Mouse (Mus musculus) heart, embryonic 15.5 days (tissue): ENCODE results near the gene Secisbp2l. TPM values are rescaled to one million over a fixed set of nuclear protein-coding genes. Genes with fewer than 3 reads are reported as not detected.

Experiments used
- ATAC-seq: fragments of 200-750 bp; cut with Nextera tagmentation; replicated peaks from 2 replicates; pipeline ENCODE4 v1.8.0; 2017; ENCODE audit warnings: low read depth, moderate TSS enrichment; ENCODE audit not compliant: insufficient number of reproducible peaks, insufficient read depth, low FRiP score
- H3K27ac ChIP-seq: fragments of 300-500 bp; sonication (generic); 2 replicates; pipeline ENCODE4 v1.5.1; 2015; ENCODE audit warnings: mild to moderate bottlenecking, inconsistent platforms
- H3K27me3 ChIP-seq: fragments of 300-500 bp; sonication (generic); 2 replicates; pipeline ENCODE4 v1.6.1; 2015; ENCODE audit warnings: inconsistent platforms
- H3K36me3 ChIP-seq: fragments of 300-500 bp; sonication (generic); 2 replicates; pipeline ENCODE4 v1.6.1; 2015; ENCODE audit warnings: mild to moderate bottlenecking, inconsistent platforms
- H3K4me1 ChIP-seq: fragments of 300-500 bp; sonication (generic); replicated peaks from 2 replicates; pipeline ENCODE4 v1.6.1; 2015; ENCODE audit warnings: inconsistent platforms
- H3K4me2 ChIP-seq: fragments of 300-500 bp; sonication (generic); 2 replicates; pipeline ENCODE4 v1.6.1; 2015; ENCODE audit warnings: inconsistent platforms, mild to moderate bottlenecking, moderate library complexity
- H3K4me3 ChIP-seq: fragments of 300-500 bp; sonication (generic); 2 replicates; pipeline ENCODE4 v1.5.1; 2015; ENCODE audit warnings: mild to moderate bottlenecking, inconsistent platforms
- H3K9ac ChIP-seq: fragments of 300-500 bp; sonication (generic); 2 replicates; pipeline ENCODE4 v1.6.1; 2015; ENCODE audit warnings: mild to moderate bottlenecking, inconsistent platforms
- H3K9me3 ChIP-seq: fragments of 300-500 bp; sonication (generic); replicated peaks from 2 replicates; pipeline ENCODE4 v1.6.1; 2016; ENCODE audit warnings: inconsistent platforms
- WGBS: fragments of 180-500 bp; shearing (Covaris S2); methylation state at CpG from one replicate; pipeline ENCODE4 v1.1.7; 2015; ENCODE audit warnings: mixed read lengths; 5-methylcytosine and 5-hydroxymethylcytosine counted together
- polyA plus RNA-seq: library from polyadenylated mRNA; unstranded; fragments of >200 nt; fragmentation: Nextera tagmentation; extraction: Ambion mirVana; gene quantifications from 2 replicates; pipeline ENCODE4 v1.2.1, GENCODE M21; 2015

Secisbp2l gene
- polyA plus RNA-seq, 1 experiment from 2014 or later: 11.3 TPM

DNA sequence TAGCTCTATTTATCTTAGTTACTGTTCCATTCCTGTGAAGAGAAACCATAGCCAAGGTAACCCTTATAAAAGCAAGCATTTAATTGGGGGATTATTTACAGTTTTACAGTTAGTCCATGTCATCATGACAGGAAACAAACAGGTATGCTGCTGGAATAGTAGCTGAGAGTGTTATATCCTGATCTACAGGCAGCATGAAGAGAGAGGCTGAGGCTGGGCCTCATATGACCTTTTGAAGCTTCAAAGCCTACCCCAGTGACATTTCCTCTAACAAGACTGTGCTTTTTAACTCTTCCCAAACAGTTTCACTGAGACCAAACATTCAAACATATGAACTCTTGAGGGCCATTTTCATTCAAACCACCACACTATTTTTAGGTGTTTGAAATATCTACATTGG is 15.2 kb upstream of the Secisbp2l start:
- no peak overlapping the region for H3K9ac ChIP-seq
- H3K27me3 ChIP-seq: no peaks in the 10 kb centered on the region
- H3K9me3 ChIP-seq: no peaks in the 10 kb centered on the region
- no peak overlapping the region for H3K4me2 ChIP-seq
- no peak for ATAC-seq
- H3K4me1 ChIP-seq: 0 out of 2 replicates have a peak, but pooled peaks cover 3% of the 10 kb centered on the region
- H3K36me3 ChIP-seq: no peaks in the 10 kb centered on the region
- H3K27ac ChIP-seq: no peak overlapping the region
- no peak overlapping the region for H3K4me3 ChIP-seq

DNA sequence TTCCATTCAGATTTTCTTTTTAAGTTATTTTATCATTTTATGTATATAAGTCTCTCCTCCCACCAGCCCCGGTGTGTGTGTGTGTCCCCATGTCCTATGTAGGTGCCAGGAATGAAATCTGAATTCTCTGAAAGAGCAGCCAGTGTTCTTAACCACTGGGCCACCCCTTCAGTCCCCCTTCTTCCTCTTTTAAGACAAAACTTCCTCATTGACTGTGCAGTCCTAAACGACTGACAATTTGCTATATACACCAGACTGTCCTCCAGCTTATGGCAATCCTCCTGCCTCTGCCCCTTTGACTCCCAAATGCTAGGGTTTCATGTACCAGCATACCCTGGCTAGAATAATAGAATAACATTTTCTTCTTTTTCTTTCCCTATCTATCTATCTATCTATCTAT is 12.4 kb upstream of the Secisbp2l start:
- 72% methylated on average over 2 of the region's 2 CpGs for WGBS
- no peak for ATAC-seq
- Histone ChIP-seq H3K9me3 (no peaks in the 10 kb centered on the region), H3K4me2 (no peak overlapping the region), H3K27me3 (no peaks in the 10 kb centered on the region), H3K27ac (no peak overlapping the region), H3K36me3 (no peaks in the 10 kb centered on the region), H3K9ac (no peak overlapping the region), H3K4me1 (no peaks in the 10 kb centered on the region), H3K4me3 (no peak overlapping the region)

DNA sequence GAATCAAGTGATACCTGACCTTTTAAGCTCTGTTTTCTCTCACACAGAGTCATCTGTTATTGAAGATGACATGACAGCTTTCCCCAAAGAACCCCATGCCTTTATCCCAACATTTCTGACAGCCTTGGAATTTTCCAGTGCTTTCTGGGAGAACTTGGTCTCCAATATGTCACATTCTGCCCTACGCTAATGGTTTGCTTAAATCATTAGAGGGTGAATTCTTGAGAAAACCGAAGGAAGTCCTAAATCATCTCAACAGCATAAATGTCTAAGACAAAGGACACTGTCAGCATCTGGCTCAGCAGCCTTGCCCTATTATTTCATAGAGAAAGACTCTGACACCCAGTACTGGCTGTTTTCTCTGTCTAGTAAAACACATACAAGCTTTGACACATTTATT is 11.5 kb upstream of the Secisbp2l start:
- no peak for ATAC-seq
- Histone ChIP-seq H3K27me3 (no peaks in the 10 kb centered on the region), H3K27ac (no peak overlapping the region), H3K4me2 (no peak overlapping the region), H3K9me3 (no peaks in the 10 kb centered on the region), H3K4me3 (no peak overlapping the region), H3K9ac (no peak overlapping the region), H3K4me1 (no peaks in the 10 kb centered on the region), H3K36me3 (no peaks in the 10 kb centered on the region)
- 74% methylated on average over 2 of the region's 2 CpGs for whole genome bisulfite sequencing

DNA sequence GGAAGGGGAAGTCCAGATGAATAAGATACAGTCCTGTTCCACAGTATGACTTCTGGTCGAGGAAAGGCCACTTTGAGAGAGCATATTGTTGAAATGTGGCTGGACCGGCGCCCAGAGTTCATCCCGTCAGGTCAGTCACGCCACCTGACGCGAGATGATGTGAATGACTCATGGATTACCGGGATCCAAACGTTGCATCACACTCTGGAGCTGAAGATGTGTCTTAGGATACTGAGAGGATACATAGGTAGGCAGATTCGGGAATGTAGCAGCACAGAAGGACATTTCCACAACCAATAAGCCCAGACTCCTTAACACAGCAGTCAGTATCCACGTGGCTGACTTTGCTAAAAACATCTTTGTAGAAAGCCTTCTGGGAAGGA is 10.2 kb upstream of the Secisbp2l start:
- no peak overlapping the region for H3K4me3 ChIP-seq
- no peak overlapping the region for H3K4me2 ChIP-seq
- no peak overlapping the region for H3K27ac ChIP-seq
- H3K9me3 ChIP-seq: no peaks in the 10 kb centered on the region
- H3K27me3 ChIP-seq: no peaks in the 10 kb centered on the region
- H3K9ac ChIP-seq: no peak overlapping the region
- peaks cover 6% of the 10 kb centered on the region for H3K4me1 ChIP-seq
- no peak for ATAC-seq
- no peaks in the 10 kb centered on the region for H3K36me3 ChIP-seq
- 59% methylated on average over 11 of the region's 11 CpGs for WGBS

DNA sequence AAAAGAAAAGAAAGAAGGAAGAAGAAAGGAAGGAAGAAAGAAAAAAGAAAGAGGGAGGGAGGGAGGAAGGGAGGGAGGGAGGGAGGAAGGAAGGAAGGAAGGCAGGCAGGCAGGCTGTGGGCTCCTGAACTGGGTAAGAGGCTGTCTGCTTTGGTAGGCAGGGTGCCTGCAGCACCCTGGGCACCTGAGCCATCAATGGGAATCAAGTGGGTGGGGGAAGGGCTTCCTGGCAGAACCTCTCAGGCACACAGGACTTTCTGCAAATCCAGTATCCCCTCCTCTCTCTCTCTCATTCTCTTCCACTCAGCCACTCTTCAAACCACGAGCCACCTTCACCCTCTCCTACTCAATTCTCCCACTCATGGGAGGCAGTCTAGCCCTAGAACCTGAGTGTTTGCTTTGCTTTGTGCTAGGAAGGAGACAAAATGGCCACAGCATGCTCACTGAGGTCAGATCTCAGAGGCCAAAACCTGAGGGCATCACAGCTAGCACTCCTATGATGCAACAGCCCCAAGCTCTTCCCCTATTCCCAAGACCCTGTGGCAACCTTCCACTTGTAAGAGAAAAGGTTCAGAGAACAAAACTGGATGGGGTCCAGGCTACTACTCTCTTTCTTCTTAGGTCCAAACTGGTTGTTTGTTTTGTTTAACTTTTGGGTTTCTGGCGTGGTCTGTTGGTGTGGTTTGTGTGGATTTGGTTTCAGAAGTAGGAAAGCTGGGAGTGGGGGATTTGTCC is 9.6 kb upstream of the Secisbp2l start:
- Histone ChIP-seq H3K36me3 (no peaks in the 10 kb centered on the region), H3K27me3 (no peaks in the 10 kb centered on the region), H3K4me1 (peaks cover 6% of the 10 kb centered on the region), H3K4me2 (no peak overlapping the region), H3K27ac (no peak overlapping the region), H3K9me3 (no peaks in the 10 kb centered on the region), H3K9ac (no peak overlapping the region), H3K4me3 (no peak overlapping the region)
- ATAC-seq: no peak
- 59% methylated on average over 2 of the region's 2 CpGs for WGBS

DNA sequence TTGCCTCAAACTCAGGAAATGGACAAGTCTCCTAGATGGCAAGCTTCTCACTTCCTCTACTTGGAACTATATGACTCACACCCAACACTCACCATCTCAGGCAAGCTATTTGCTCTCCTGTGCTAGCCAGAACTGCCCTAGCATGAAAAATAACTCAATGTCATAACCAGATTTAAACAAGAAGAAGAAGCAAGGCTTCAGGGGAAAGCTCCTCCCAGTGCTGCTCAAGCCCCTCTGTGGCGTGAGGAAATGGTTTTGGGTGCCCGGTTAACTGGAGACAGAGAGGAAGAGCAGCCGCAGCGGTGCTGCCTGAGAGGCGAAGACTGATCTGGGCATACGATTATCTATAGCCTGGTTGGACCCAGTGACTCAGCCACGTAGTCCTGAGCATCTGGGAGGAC is 8.8 kb upstream of the Secisbp2l start:
- 58% methylated on average over 7 of the region's 7 CpGs for WGBS
- Histone ChIP-seq H3K9me3 (no peaks in the 10 kb centered on the region), H3K9ac (no peak overlapping the region), H3K36me3 (no peaks in the 10 kb centered on the region), H3K4me1 (peaks cover 6% of the 10 kb centered on the region), H3K4me2 (no peak overlapping the region), H3K27me3 (no peaks in the 10 kb centered on the region), H3K4me3 (no peak overlapping the region), H3K27ac (no peak overlapping the region)
- ATAC-seq: no peak

DNA sequence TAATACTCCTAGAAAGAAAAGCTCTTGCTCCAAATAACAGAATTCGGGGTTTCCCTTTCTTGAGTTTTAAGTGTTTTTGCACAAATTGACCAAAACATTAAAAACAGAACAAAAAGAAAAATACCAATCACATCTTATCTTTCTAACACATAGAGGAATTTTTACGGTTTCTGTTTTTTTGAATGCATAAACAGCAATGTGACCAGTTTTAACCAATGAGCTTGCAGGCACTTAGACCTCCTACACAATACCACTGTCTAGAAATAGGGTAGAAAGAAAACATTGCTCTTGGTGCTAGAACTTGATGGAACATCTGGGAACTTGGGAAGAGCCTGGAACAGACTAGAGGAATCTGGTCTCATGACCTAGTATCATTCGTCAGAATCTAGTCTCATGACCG is 7.6 kb upstream of the Secisbp2l start:
- H3K27ac ChIP-seq: no peak overlapping the region
- WGBS: 86% methylated on average over 4 of the region's 4 CpGs
- peaks cover 6% of the 10 kb centered on the region for H3K4me1 ChIP-seq
- no peaks in the 10 kb centered on the region for H3K36me3 ChIP-seq
- H3K27me3 ChIP-seq: no peaks in the 10 kb centered on the region
- no peak for ATAC-seq
- H3K4me2 ChIP-seq: no peak overlapping the region
- H3K9me3 ChIP-seq: no peaks in the 10 kb centered on the region
- H3K4me3 ChIP-seq: no peak overlapping the region
- H3K9ac ChIP-seq: no peak overlapping the region

DNA sequence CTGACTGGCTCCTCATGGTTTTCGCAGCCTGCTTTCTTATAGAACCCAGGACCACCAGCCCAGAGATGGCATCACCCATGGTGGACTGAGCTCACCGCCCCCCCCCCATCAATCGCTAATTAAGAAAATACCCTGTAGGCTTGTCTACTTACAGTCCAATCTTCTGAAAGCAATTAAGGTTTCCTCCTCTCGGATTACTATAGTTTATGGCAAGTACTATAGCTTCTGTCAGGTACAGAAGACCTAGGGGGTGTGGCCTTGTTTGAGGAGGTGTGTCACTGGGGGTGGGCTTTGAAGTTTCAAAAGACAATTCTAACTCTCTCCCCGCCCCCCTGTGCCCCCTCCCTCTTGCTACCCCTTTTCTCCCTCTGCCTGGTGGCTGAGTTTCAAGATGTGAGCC is 6.6 kb upstream of the Secisbp2l start:
- no peak overlapping the region for H3K9ac ChIP-seq
- no peak overlapping the region for H3K4me3 ChIP-seq

DNA sequence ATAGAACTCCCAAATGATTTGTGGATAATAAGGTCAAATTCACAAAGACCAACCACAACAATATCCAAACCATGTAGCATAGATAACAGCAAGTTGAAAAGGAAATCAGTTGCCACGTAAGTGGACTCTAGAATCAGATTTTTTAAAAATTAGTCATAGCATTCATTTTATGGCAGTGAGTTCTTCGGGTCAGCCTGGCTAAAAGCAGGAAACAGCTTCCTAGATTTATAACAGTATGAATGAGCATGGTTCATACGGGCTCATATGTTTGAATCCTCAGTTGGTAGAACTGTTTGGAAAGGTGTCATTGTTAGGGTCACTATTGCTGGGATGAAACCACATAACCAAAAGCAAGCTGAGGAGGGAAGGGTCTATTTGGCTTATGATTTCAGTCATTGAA is 6.1 kb upstream of the Secisbp2l start:
- no peak overlapping the region for H3K9ac ChIP-seq
- no peak overlapping the region for H3K4me2 ChIP-seq
- peaks cover 6% of the 10 kb centered on the region for H3K4me1 ChIP-seq
- WGBS: 63% methylated on average over 3 of the region's 3 CpGs
- no peaks in the 10 kb centered on the region for H3K36me3 ChIP-seq
- H3K4me3 ChIP-seq: no peak overlapping the region
- no peaks in the 10 kb centered on the region for H3K27me3 ChIP-seq
- no peak for ATAC-seq
- no peak overlapping the region for H3K27ac ChIP-seq
- no peaks in the 10 kb centered on the region for H3K9me3 ChIP-seq

More for the DNA sequence above, 6.6 kb upstream of the Secisbp2l start:
- Histone ChIP-seq H3K4me1 (peaks cover 6% of the 10 kb centered on the region), H3K27me3 (no peaks in the 10 kb centered on the region), H3K4me2 (no peak overlapping the region), H3K9me3 (no peaks in the 10 kb centered on the region), H3K36me3 (no peaks in the 10 kb centered on the region), H3K27ac (no peak overlapping the region)
- 77% methylated on average over 5 of the region's 5 CpGs for WGBS
- ATAC-seq: no peak

DNA sequence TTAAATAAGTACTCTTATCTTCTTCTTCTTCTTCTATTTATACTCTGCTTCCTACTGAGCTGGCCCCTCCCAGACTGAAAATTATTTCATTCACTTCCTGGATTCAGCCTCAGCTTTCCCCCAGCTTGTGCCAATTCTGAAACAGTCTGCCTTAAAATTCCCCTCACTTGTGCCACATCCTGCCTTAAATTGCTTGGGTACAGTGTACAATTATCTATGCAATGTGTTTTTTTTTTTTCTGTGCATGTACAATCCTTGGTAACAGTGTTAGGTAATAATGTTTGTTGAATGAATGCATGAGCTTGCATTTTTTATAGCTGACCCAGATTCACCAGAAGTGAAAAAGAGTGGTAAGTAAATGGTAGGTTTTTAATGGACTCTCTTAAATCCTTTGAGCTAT is 5.7 kb upstream of the Secisbp2l start:
- H3K36me3 ChIP-seq: no peaks in the 10 kb centered on the region
- no peak overlapping the region for H3K9ac ChIP-seq
- H3K4me3 ChIP-seq: no peak overlapping the region
- no peak overlapping the region for H3K4me2 ChIP-seq
- no peaks in the 10 kb centered on the region for H3K9me3 ChIP-seq
- ATAC-seq: no peak
- H3K27ac ChIP-seq: no peak overlapping the region
- H3K4me1 ChIP-seq: peaks cover 6% of the 10 kb centered on the region
- no peaks in the 10 kb centered on the region for H3K27me3 ChIP-seq

DNA sequence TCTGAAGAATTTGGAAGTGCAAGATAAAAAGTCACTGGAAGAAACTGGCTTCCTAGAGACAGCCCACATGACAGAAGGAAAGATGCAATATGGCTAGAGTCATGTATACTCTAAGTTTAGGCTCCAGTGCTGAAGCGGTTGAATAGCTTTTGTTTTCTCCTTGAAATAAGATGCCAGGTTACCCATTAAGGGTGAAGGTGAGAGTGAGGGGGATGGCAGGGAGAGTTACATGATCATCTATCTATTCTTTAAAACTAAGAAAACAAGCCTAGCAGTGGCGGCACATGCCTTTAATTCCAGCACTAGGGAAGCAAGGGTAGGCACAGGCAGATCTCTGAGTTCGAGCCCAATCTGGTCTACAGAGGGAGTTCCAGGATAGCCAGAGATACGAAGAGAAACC is 2.4 kb upstream of the Secisbp2l start:
- no peak for ATAC-seq
- Histone ChIP-seq H3K9ac (no peak overlapping the region), H3K36me3 (no peaks in the 10 kb centered on the region), H3K27me3 (no peaks in the 10 kb centered on the region), H3K4me1 (peaks cover 22% of the 10 kb centered on the region), H3K4me3 (no peak overlapping the region), H3K9me3 (no peaks in the 10 kb centered on the region), H3K27ac (no peak overlapping the region), H3K4me2 (no peak overlapping the region)
- 57% methylated on average over 4 of the region's 4 CpGs for WGBS

DNA sequence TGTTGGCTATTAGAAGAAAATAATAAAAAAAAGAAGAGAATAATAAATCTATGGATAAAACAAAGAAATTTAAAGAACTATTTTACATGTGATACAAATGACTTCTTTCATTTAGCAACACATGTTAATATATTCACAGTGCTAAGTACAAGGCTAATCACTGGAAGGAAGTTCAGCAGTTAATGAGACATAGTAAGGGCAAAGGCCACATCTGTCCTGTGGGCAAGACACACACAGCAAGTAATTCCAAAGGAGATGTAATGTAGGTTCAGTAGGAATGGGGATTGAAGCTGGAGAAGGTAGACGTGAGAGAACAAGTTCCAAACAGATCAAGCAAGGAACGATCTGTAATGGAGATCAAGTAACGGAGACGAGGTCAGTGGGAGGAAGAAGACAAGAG is 1.7 kb upstream of the Secisbp2l start:
- ATAC-seq: no peak
- WGBS: 78% methylated on average over 4 of the region's 4 CpGs
- peaks cover 22% of the 10 kb centered on the region for H3K4me1 ChIP-seq

More for the DNA sequence above, 1.7 kb upstream of the Secisbp2l start:
- Histone ChIP-seq H3K9me3 (no peaks in the 10 kb centered on the region), H3K4me2 (no peak overlapping the region), H3K27me3 (no peaks in the 10 kb centered on the region), H3K9ac (no peak overlapping the region), H3K36me3 (no peaks in the 10 kb centered on the region), H3K27ac (no peak overlapping the region), H3K4me3 (no peak overlapping the region)
